Mouse (Mus musculus) cerebellum, postnatal 36 days (tissue): ENCODE measurements at regions not wholly inside any gene's neighbourhood (a gene's known extent, or its start where the extent isn't known, plus 50 kb on each side); places are given as distances from the start of the nearest gene placed in this dataset.

ENCODE experiments used
- DNase-seq, 2 experiments: peaks; one replicate each; pipeline ENCODE4 v3.0.0; 2021 to 2022; ENCODE audit warnings: mixed read lengths in 2 of 2

DNA sequence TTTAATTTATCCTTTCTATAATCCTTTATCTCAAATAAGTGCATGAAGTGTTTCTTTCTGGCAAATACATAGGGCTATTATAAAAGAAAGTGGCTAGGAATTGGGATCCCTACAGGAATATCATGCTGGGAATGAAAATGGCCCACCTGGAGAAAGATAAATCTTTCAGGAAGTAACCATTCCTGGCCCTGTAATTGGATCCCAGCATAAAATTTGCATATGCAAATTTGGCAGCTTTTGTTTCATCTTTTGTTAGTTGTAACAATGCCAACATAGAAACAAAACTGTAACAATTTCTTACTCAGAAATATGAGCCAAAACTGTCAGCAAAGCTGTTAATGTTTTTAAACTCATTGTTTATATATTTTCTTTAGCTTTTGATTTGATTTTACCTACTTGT lies 430.0 kb upstream of the Gm20594 start:
- DNase-seq: no peak

- no peak for DNase-seq
These were observed 416.6 kb upstream of the Gm20594 start for GRCm38 (mm10) chr6:79401090-79401489.

- DNase-seq: no peak
These were observed 408.8 kb upstream of the Gm20594 start for GRCm38 (mm10) chr6:79408955-79409354.

- no peak for DNase-seq
These were observed 371.9 kb upstream of the Gm20594 start for GRCm38 (mm10) chr6:79445821-79446220.

DNA sequence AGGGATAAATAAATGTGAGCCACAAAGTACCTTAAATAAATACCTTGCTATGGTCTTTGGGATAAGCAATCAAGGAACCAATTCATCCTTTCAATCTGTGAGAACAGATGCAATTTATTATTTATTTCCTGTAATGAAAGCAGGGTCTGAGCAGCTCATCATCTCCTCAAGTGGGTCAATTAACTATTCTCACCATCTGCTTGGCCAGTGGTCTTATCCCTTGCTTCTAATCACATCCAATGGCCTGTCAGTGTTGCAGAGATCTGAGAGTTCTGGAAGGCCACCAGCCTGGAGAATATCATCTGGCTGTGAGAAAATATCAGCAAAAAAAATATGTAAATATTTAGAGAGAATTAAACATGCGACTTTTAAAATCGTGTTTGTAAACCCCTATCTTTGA lies 326.5 kb upstream of the Gm20594 start:
- no peak for DNase-seq

DNA sequence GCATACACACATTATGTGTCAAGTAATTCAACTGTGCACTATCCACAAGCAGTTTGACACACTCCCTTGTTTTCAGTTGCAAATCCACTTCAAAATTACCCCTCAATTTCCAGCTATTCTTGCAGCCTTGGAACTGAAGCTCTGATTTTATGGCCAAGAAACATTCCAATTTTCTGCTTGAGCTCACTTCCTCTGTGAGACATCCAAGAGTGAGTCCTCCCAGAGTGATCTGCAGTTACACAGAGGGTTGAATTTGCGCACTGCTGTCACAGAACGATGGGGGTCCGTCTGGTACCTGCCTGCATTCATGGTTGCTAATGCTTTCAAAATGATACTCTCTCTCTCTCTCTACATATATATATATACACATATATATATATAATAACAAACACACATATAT lies 317.1 kb upstream of the Gm20594 start:
- DNase-seq: peak in 1 of 2 experiments; percentile 5
